Mouse (Mus musculus): Measurements from ENCODE around the gene Tmem98.

Gene Tmem98

DNA sequence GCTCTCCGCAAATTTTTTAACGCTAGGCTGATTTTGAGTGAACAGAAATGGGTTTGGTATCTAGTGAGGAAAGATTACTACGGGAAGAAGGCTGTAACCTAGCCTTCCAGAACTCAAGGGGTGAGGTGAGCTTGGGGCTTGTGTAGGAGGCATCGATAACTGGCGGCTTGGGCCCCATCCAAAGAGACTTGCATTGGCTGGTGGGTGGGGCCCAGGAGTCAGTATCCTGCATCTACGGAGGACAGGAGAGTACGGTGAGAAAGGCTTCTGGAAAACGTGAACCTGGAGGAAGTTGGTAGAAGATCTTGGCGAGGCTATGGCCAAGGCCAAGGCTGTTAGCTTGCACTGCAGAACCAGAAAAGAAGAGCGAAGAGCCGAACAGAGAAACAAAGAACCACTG, 44.5 kb downstream of the Tmem98 start:
- no peak for DNase-seq (ENCODE audit: low spot score in 2 of 2)

GRCm38 (mm10) chr11:80854908-80855307, 44.9 kb downstream of the Tmem98 start:
- DNase-seq (ENCODE audit: low spot score in 2 of 2): no peak

- DNase-seq (ENCODE audit: low spot score in 2 of 2): no peak
These were observed 46.9 kb downstream of the Tmem98 start for GRCm38 (mm10) chr11:80856827-80857226.

DNA sequence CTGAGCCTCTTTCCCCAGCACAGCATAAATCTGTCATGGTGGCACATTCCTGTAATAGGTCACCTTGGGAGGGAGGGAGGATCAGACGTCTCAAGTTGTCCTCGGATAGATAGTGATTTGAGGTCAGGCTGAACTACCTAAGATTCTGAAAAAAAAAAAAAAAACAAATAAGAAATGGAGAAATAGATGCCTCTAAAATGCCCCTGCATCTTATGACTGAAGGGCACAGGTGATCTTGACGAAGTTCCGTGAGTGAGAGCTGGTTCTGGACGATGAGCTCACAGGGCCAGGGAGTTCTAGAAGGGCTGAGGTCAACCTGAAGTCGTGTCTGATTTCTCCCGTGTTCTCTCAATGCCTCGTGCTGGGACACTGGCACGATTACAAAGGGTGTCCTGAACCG, 48.1 kb downstream of the Tmem98 start, which contains the start of gene Spaca3:
Gene Spaca3, plus strand, starts transcription at position 301 of the 400 bp plus-strand sequence.
- no peak for DNase-seq (ENCODE audit: low spot score in 2 of 2)

GRCm38 (mm10) chr11:80862941-80863340, 53.0 kb downstream of the Tmem98 start:
- DNase-seq (ENCODE audit: low spot score in 2 of 2): no peak

- no peak for DNase-seq (ENCODE audit: low spot score in 2 of 2)
These were observed 58.1 kb downstream of the Tmem98 start for GRCm38 (mm10) chr11:80868039-80868438.
